Comparison of ENCODE assay signal across 18 mouse cellular contexts in the genomic region with DNA sequence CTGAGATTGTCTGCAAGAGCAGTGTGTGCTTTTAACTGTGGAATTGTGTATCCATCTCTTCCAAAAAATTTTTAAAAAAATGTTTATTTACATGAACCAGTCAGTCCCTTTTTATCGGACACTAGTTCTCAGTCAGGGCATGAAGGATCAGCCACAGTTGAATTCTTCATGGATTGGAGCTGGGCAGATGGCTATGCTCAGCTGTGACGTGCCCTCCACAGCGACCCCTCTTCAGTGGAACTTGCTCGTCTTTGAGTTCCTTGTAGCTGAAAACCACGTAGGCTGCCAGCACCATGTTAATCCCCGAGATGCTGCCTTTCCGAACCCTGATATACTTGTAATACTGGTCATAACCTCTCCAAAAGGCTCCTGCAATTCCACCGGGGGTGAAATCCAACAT.
DNase-seq lines count a peak whose midpoint lies in the region; ATAC-seq and TF ChIP-seq lines count a peak whose summit lies in the region.
"Had no signal": no experiment of that assay in that cellular context is flagged by ENCODE, and none has a peak within 500 bp of the region (broad histone marks: within the 10 kb centered on the region; RNA-seq: fewer than 3 reads in every experiment).

No protein-coding gene starts in this region.

- no peaks in the 10 kb centered on the region for H3K27me3 ChIP-seq in lung, embryonic 14.5 days (ENCODE audit: insufficient read depth, low read length)
- H3K27me3 ChIP-seq in lung, embryonic 16.5 days (ENCODE audit: control insufficient read depth, insufficient read depth, low read depth, low read length): no peaks in the 10 kb centered on the region
- H3K27me3 ChIP-seq: embryonic facial prominence, embryonic 12.5 days; forebrain, embryonic 13.5 days; forebrain, embryonic 15.5 days had no signal

- no peaks in the 10 kb centered on the region for H3K4me1 ChIP-seq in lung, embryonic 14.5 days (ENCODE audit: insufficient read depth)
- no peaks in the 10 kb centered on the region; the same call in 1 of the 2 replicates for H3K4me1 ChIP-seq in lung, embryonic 16.5 days (replicated peaks; ENCODE audit: control insufficient read depth, insufficient read depth, low read length)
- H3K4me1 ChIP-seq: embryonic facial prominence, embryonic 12.5 days had no signal

- no peaks in the 10 kb centered on the region for H3K9me3 ChIP-seq in lung, embryonic 14.5 days (ENCODE audit: low read depth, low read length)
- H3K9me3 ChIP-seq in lung, embryonic 16.5 days (ENCODE audit: control insufficient read depth, low read length): no peaks in the 10 kb centered on the region
- H3K9me3 ChIP-seq: embryonic facial prominence, embryonic 10.5 days; embryonic facial prominence, embryonic 12.5 days; forebrain, embryonic 13.5 days; forebrain, embryonic 15.5 days had no signal

- 48% methylated on average over 8 of the region's 8 CpGs for WGBS in lung, embryonic 14.5 days
- 40% methylated on average over 8 of the region's 8 CpGs for WGBS in lung, embryonic 16.5 days

- peak; percentile 71 for DNase-seq in lung, embryonic 14.5 days
- no peak for DNase-seq in lung, postnatal 25 days (ENCODE audit: low spot score)
- no peak for DNase-seq in lung, adult 18-20 months
- peak; percentile 40 for DNase-seq in lung, postnatal 10 days
- DNase-seq in lung, postnatal 14 days: peak; percentile 3
- no peak for DNase-seq in adrenal gland, adult 2 months
- DNase-seq: adrenal gland, adult 8-10 months; adrenal gland, postnatal 14 days; adrenal gland, postnatal 36 days; cerebellum, adult 11-12 months; cerebellum, adult 2 months; cerebellum, adult 9-10 months; cerebellum, postnatal 25 days had no signal

- no peak overlapping the region for H3K9ac ChIP-seq in lung, embryonic 14.5 days
- no peak overlapping the region for H3K9ac ChIP-seq in lung, embryonic 16.5 days (ENCODE audit: low read length)
- H3K9ac ChIP-seq: embryonic facial prominence, embryonic 12.5 days; forebrain, embryonic 13.5 days; forebrain, embryonic 15.5 days had no signal

- H3K36me3 ChIP-seq in lung, embryonic 14.5 days (ENCODE audit: insufficient read depth): no peaks in the 10 kb centered on the region
- H3K36me3 ChIP-seq in lung, embryonic 16.5 days (ENCODE audit: control insufficient read depth, insufficient read depth, low read length): no peaks in the 10 kb centered on the region
- H3K36me3 ChIP-seq: embryonic facial prominence, embryonic 10.5 days; embryonic facial prominence, embryonic 12.5 days; forebrain, embryonic 15.5 days had no signal

- no peak overlapping the region for H3K27ac ChIP-seq in lung, embryonic 14.5 days (ENCODE audit: low read depth)
- no peak overlapping the region for H3K27ac ChIP-seq in lung, embryonic 16.5 days (ENCODE audit: low read length)
- H3K27ac ChIP-seq: embryonic facial prominence, embryonic 10.5 days; embryonic facial prominence, embryonic 12.5 days; forebrain, embryonic 13.5 days; forebrain, embryonic 15.5 days had no signal

- no peak overlapping the region for H3K4me2 ChIP-seq in lung, embryonic 14.5 days
- H3K4me2 ChIP-seq in lung, embryonic 16.5 days (ENCODE audit: low read depth, low read length): no peak overlapping the region
- H3K4me2 ChIP-seq: embryonic facial prominence, embryonic 12.5 days; forebrain, embryonic 13.5 days; forebrain, embryonic 15.5 days had no signal

- H3K4me3 ChIP-seq in lung, embryonic 14.5 days (ENCODE audit: low read depth, low read length): no peak overlapping the region
- no peak overlapping the region for H3K4me3 ChIP-seq in lung, embryonic 16.5 days (ENCODE audit: low read length)
- H3K4me3 ChIP-seq: embryonic facial prominence, embryonic 10.5 days; embryonic facial prominence, embryonic 12.5 days; forebrain, embryonic 13.5 days; forebrain, embryonic 15.5 days had no signal

- ATAC-seq in lung, embryonic 14.5 days (ENCODE audit: insufficient read depth): peak; percentile 90; the same call in 1 of the 2 replicates
- ATAC-seq in lung, embryonic 16.5 days (ENCODE audit: low read depth): peak; percentile 90
- ATAC-seq: forebrain, embryonic 13.5 days; forebrain, embryonic 15.5 days had no signal

- no peak for TF ChIP-seq CTCF in lung, embryonic 14.5 days (IDR thresholded peaks at IDR 0.05; ENCODE audit: low read depth)

Comparison
In these comparisons a context has a peak if more than half of its experiments do, and no peak if none do; other contexts are left out.
1. DNase-seq: peak in lung, embryonic 14.5 days (single experiment), lung, postnatal 10 days (single experiment) and lung, postnatal 14 days (single experiment); none in lung, postnatal 25 days (single experiment), lung, adult 18-20 months (0 of 2) and adrenal gland, adult 2 months (single experiment).